Mouse (Mus musculus): ENCODE data around the gene Nav2.

GRCm38 (mm10) chr7:49373173-49373572 is 464.7 kb downstream of the Nav2 start:
- no peak for TF ChIP-seq EP300 (IDR thresholded peaks at IDR 0.05; ENCODE audit: low read depth in 1 of 2, low read length in 2 of 2)
- no peak for TF ChIP-seq MAFK (IDR thresholded peaks at IDR 0.05; ENCODE audit: borderline replicate concordance, low read depth, low read length)
- no peak for TF ChIP-seq POLR2A (IDR thresholded peaks at IDR 0.05; ENCODE audit: control insufficient read depth in 1 of 2, insufficient read depth in 1 of 2, low read depth in 1 of 2, low read length in 2 of 2, poor library complexity in 1 of 2)
- TF ChIP-seq TAL1 (IDR thresholded peaks at IDR 0.05; ENCODE audit: low read length), result no peak
- no peak for TF ChIP-seq GABPA (IDR thresholded peaks at IDR 0.05; ENCODE audit: low read depth, low read length)

Data from MEL (cell line).